Mouse (Mus musculus): ENCODE measurements around the gene Gm17617. TPM values are rescaled to one million over a fixed set of nuclear protein-coding genes. Genes with fewer than 3 reads are reported as not detected.

Gm17617 gene
- not detected in 2 replicates for polyA plus RNA-seq (2015; fragmentation: Nextera tagmentation; extraction: Ambion mirVana)

DNA sequence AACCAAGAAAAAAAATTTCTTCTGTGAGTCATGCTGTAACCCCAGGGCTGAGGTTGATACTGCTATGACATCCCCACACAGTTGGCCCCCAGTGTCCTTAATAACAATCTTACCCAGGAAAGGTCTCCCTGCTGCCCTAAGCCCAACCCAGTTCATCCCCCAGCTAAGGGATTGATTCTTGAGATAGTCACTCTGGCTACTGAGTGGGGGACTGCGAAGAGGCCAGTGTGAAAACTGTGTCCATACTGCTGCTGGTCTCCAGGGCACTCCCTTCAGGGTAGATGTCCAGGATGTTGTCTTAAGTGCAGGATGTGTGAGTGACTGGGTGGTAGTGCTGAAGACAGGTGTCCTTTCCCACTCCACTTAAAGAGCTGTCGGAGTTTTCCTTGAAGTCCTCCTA, at the start of gene Gm17617:
TSS of gene Gm17617 (minus strand) at position 101 of the 400 bp plus-strand sequence.
- Histone ChIP-seq H3K27me3 (no peaks in the 10 kb centered on the region), H3K4me1 (no peaks in the 10 kb centered on the region), H3K4me2 (no peak within 1 kb of the TSS), H3K27ac (no peak within 1 kb of the TSS), H3K9ac (no peak within 1 kb of the TSS), H3K4me3 (no peak within 1 kb of the TSS), H3K36me3 (peaks cover 52% of the 10 kb centered on the region), H3K9me3 (no peaks in the 10 kb centered on the region)
- no peak for ATAC-seq (ENCODE audit: insufficient number of reproducible peaks, insufficient read depth, low FRiP score, low TSS enrichment, low read depth)
- WGBS, result 97% methylated on average over 2 of the region's 2 CpGs

DNA sequence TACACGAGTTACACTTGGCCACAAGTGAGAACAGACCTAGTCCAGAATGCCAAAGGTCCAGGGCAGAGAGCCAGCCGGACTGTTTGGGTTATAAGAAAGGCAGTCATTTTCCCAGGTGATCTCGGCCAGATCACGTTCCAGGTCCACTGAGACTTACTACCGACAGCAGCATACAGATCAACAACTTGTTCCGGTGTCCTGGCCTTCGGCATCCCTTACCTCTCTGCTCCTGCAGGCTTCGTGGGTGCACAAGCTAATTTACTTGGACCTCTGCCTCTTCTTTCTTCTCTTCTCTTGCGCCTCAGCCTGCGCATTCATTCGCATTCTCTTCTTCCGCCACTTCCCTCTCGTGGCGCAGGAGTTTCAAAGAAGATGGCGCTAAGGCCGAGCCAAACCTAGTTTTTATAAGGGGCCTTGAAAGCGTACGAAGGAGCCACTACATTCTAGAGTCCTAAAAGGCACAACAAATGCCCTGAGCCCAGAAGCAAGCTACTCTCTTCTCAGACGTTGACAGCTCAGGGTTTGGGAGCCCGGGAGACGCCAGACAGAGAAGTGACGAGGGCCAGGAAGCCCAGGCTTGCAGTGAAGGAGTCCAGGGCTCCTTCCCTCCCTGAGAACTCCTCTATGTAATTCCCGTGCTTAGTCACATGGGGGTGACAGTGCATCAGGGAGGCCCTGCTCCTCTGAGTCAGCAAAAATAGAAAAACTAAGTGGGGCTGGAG, 49.0 kb upstream of the Gm17617 start:
- peak; percentile 71; the same call in 1 of the 2 replicates for ATAC-seq (ENCODE audit: insufficient number of reproducible peaks, insufficient read depth, low FRiP score, low TSS enrichment, low read depth)
- H3K27ac ChIP-seq, result peak overlapping the region; percentile 85
- peak overlapping the region; percentile 61 for H3K4me2 ChIP-seq
- WGBS, result 4% methylated on average over 23 of the region's 23 CpGs
- peak overlapping the region; percentile 62 for H3K9ac ChIP-seq
- no peaks in the 10 kb centered on the region for H3K9me3 ChIP-seq
- H3K36me3 ChIP-seq, result no peaks in the 10 kb centered on the region
- peak overlapping the region; percentile 35 for H3K4me3 ChIP-seq
- no peaks in the 10 kb centered on the region for H3K27me3 ChIP-seq
- no peaks in the 10 kb centered on the region; the same call in 1 of the 2 replicates for H3K4me1 ChIP-seq

DNA sequence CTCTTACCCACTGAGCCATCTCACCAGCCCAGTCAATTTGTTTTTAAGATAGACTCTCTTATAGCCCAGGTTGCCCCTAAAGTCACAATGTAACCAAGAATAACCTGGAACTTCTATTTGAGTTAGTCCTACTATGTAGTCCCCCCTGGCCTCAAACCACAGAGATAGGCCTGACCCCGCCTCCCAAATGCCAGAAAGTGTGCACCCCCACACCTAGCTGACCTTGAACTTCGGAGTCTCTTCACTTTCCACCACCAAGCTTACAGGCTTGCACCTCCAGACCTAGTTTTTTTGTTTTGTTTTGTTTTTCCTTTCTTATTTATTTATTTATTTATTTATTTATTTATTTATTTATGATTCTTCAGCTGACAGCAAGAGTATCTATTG, 48.4 kb upstream of the Gm17617 start:
- WGBS, result 69% methylated on average over 2 of the region's 2 CpGs
- Histone ChIP-seq H3K9me3 (no peaks in the 10 kb centered on the region), H3K27me3 (no peaks in the 10 kb centered on the region), H3K4me3 (peak overlapping the region; percentile 35), H3K36me3 (no peaks in the 10 kb centered on the region), H3K9ac (peak overlapping the region; percentile 62; the same call in 1 of the 2 replicates), H3K27ac (peak overlapping the region; percentile 85; the same call in 1 of the 2 replicates), H3K4me2 (peak overlapping the region; percentile 61), H3K4me1 (no peaks in the 10 kb centered on the region; the same call in 1 of the 2 replicates)
- no peak for ATAC-seq (ENCODE audit: insufficient number of reproducible peaks, insufficient read depth, low FRiP score, low TSS enrichment, low read depth)

DNA sequence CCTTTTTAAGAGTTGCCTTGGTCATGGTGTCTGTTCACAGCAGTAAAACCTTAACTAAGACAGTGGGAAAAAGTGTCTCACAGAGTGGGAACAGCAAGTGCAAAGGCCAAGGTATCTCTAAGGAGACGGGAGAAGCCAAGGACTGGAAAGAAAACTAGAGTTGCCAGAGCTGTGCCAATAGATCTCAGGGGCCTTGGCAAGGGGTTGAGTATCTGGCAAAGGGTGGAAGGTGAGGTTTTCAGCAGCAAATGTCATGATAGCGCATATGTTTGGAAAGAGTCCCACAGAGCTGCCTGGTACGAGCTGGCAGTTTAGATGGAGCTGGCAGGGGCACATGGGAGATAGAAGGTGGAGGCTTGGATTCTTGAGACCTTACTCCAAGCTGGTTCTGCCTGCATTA, 46.2 kb upstream of the Gm17617 start:
- Histone ChIP-seq H3K9ac (no peak overlapping the region), H3K4me1 (no peaks in the 10 kb centered on the region; the same call in none of the 2 replicates), H3K27ac (no peak overlapping the region), H3K27me3 (no peaks in the 10 kb centered on the region), H3K4me2 (no peak overlapping the region), H3K36me3 (no peaks in the 10 kb centered on the region), H3K4me3 (no peak overlapping the region), H3K9me3 (no peaks in the 10 kb centered on the region)
- 92% methylated on average over 3 of the region's 3 CpGs for WGBS
- no peak for ATAC-seq (ENCODE audit: insufficient number of reproducible peaks, insufficient read depth, low FRiP score, low TSS enrichment, low read depth)

DNA sequence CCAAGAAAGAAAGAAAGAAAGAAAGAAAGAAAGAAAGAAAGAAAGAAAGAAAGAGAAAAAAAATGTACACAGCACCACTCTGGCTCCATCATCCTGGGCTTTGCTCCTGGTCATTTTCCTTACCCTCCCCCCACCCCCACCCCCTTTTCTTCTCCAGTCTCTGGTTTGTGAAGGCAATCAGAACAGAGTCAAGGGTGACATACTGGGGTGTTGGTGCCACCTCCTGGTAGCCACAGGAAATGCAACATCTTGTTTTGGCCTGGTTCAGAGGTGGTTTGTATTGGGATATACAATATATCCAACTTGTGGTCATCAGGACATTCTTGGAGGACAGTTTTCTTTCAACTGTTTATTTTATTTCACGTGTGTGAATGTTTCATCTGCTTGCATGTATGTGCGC, 45.2 kb upstream of the Gm17617 start:
- H3K27ac ChIP-seq, result no peak overlapping the region
- H3K27me3 ChIP-seq, result no peaks in the 10 kb centered on the region
- 34% methylated on average over 2 of the region's 2 CpGs for WGBS
- H3K9me3 ChIP-seq, result no peaks in the 10 kb centered on the region
- no peaks in the 10 kb centered on the region; the same call in none of the 2 replicates for H3K4me1 ChIP-seq
- no peaks in the 10 kb centered on the region for H3K36me3 ChIP-seq
- no peak overlapping the region for H3K4me3 ChIP-seq
- H3K9ac ChIP-seq, result no peak overlapping the region
- no peak overlapping the region for H3K4me2 ChIP-seq
- no peak for ATAC-seq (ENCODE audit: insufficient number of reproducible peaks, insufficient read depth, low FRiP score, low TSS enrichment, low read depth)

DNA sequence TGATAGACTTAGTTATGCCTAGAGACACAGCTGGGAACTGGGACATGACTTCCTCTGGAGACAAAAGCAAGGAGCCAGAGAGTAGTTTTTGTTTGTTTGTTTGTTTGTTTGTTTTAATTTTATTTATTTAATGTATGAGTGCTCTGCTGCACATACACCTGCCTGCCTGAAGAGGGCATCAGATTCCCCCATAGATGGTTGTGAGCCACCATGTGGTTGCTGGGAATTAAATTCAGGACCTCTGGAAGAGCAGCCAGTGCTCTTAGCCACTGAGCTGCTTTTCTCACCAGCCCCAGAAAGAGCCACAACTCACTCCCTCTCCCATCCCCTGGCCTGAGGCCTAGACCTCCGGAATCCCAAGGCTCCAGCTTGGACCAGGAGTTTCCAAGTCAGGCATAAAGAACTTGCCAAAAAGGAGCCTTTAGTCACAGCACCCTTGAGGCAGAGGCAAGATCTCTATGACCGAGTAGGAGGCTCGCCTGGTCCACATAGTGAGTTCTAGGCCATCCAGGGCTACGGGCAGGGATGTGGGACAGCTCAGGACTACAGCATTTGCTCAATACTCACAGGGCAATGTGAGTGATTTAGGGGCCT, 44.7 kb upstream of the Gm17617 start:
- Histone ChIP-seq H3K4me2 (no peak overlapping the region), H3K4me3 (no peak overlapping the region), H3K27me3 (no peaks in the 10 kb centered on the region), H3K9ac (no peak overlapping the region), H3K27ac (no peak overlapping the region), H3K4me1 (no peaks in the 10 kb centered on the region; the same call in none of the 2 replicates), H3K9me3 (no peaks in the 10 kb centered on the region), H3K36me3 (no peaks in the 10 kb centered on the region)
- WGBS, result 61% methylated on average over 4 of the region's 4 CpGs
- no peak for ATAC-seq (ENCODE audit: insufficient number of reproducible peaks, insufficient read depth, low FRiP score, low TSS enrichment, low read depth)

DNA sequence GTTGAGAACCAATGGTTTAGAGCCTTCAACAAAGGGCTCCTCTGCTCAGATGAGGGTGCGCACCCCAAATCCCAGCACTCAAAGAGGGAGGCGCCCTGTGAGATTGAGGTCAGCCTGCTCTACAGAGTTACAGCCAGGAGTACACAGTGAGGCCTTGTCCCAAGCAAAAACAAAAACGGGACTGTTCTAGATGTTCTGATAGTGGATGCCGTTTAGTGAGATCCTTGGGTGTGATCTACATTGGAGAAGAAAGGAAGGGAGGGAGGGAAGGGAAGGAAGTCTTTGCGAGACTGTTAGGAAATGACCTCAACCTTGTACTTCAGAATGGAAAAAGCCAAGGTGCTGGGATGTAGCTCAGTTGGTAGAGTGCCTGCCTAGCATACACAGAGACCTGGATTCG, 42.9 kb upstream of the Gm17617 start:
- WGBS, result 87% methylated on average over 6 of the region's 6 CpGs
- no peak overlapping the region for H3K4me2 ChIP-seq
- H3K36me3 ChIP-seq, result no peaks in the 10 kb centered on the region
- H3K27me3 ChIP-seq, result no peaks in the 10 kb centered on the region
- no peak overlapping the region for H3K27ac ChIP-seq
- H3K9me3 ChIP-seq, result no peaks in the 10 kb centered on the region
- peaks cover 15% of the 10 kb centered on the region for H3K4me1 ChIP-seq
- ATAC-seq (ENCODE audit: insufficient number of reproducible peaks, insufficient read depth, low FRiP score, low TSS enrichment, low read depth), result no peak
- no peak overlapping the region for H3K4me3 ChIP-seq
- H3K9ac ChIP-seq, result no peak overlapping the region

DNA sequence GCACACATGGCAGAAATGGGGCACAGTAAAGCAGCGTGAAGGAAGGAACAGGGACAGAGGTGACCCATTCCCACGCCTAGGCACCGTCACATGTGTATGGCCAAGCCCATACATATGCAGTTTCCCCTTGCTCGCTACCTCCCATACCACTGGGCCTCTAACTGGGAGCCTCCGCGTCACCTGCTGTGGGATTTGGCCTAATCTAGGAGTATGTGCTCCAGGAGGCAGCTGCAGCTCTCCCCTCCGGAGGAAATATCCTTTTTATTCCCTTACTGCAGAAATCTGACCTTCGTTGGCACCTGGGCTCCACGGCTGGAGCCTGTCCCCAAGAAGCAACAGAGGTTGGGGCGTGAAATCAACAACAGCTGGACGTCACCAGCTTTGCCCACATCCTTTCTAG, 41.0 kb upstream of the Gm17617 start:
- Histone ChIP-seq H3K4me1 (peaks cover 20% of the 10 kb centered on the region), H3K27ac (no peak overlapping the region), H3K36me3 (no peaks in the 10 kb centered on the region), H3K4me2 (no peak overlapping the region), H3K27me3 (no peaks in the 10 kb centered on the region), H3K9ac (no peak overlapping the region), H3K9me3 (no peaks in the 10 kb centered on the region), H3K4me3 (no peak overlapping the region)
- WGBS, result 58% methylated on average over 11 of the region's 11 CpGs
- no peak for ATAC-seq (ENCODE audit: insufficient number of reproducible peaks, insufficient read depth, low FRiP score, low TSS enrichment, low read depth)

DNA sequence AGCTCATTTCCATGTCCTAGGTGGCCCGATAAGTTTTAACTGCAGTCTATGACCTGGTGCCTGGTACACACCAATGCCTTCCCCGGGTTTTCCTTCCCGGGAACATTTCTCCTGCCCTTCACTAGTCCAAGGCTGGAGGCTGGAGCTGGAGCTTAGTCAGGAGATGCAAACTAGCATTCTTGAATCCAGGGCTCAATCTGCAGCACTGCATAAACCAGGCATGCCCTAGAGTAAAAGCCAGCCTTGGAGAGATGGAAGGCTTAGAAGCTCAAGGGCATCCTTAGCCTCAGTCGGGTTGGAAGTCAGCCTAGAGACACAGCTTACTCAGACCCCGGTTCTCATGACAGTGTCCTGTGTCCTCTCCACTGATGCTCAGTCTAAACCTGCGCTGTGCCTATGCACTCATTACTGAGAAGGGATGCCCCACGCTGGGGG, 39.0 kb upstream of the Gm17617 start:
- H3K9ac ChIP-seq, result no peak overlapping the region
- no peaks in the 10 kb centered on the region for H3K36me3 ChIP-seq
- peaks cover 28% of the 10 kb centered on the region for H3K4me1 ChIP-seq
- H3K27me3 ChIP-seq, result no peaks in the 10 kb centered on the region
- no peak overlapping the region for H3K4me3 ChIP-seq
- H3K9me3 ChIP-seq, result no peaks in the 10 kb centered on the region
- ATAC-seq (ENCODE audit: insufficient number of reproducible peaks, insufficient read depth, low FRiP score, low TSS enrichment, low read depth), result no peak
- WGBS, result 41% methylated on average over 7 of the region's 7 CpGs
- peak overlapping the region; percentile 48 for H3K4me2 ChIP-seq
- H3K27ac ChIP-seq, result peak overlapping the region; percentile 44

DNA sequence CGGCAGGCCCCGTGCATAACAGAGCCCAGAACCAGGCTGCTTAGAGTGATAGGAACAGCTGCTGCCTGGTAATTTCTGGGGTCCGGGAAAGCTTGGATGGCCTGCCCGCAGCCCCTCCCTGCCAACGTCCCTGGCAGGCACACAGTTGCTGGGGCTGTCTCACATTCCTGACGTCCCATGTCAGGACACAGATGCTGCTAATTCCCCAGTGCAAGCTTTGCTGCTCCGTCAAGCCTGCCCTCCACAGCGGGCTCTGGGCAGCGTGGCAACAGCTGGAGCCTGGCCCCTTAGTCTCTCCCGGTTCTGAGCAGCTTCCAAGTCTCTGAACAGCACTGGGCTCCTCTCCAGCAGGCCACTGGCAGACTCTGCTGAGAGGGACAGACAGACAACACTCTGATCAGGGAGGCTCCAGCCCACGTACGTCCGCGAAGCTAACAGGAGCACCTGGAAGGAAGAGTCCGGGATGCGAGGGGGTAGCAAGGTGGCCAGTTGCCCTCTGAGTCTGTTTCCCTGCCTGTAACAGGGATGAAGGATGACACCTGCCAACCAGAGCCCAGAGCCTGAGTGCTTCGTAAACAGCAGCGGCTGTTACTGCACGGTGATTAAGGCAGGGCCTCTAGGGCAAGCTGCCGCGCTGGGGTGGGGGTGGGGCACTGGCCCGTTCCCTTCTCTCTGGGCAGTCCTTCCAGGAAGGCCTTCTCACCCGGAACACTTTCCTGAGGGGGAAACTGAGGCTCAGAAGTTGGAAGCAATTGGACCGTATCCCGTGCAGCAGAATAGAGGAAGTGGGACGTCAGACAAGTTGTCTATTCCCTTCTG, 38.4 kb upstream of the Gm17617 start:
- Histone ChIP-seq H3K27me3 (no peaks in the 10 kb centered on the region), H3K9ac (peak overlapping the region; percentile 49), H3K4me1 (peaks cover 28% of the 10 kb centered on the region), H3K27ac (peak overlapping the region; percentile 44), H3K9me3 (no peaks in the 10 kb centered on the region), H3K4me2 (peak overlapping the region; percentile 48), H3K4me3 (peak overlapping the region; percentile 1; the same call in 1 of the 2 replicates), H3K36me3 (no peaks in the 10 kb centered on the region)
- 9% methylated on average over 26 of the region's 26 CpGs for WGBS
- no peak for ATAC-seq (ENCODE audit: insufficient number of reproducible peaks, insufficient read depth, low FRiP score, low TSS enrichment, low read depth)

DNA sequence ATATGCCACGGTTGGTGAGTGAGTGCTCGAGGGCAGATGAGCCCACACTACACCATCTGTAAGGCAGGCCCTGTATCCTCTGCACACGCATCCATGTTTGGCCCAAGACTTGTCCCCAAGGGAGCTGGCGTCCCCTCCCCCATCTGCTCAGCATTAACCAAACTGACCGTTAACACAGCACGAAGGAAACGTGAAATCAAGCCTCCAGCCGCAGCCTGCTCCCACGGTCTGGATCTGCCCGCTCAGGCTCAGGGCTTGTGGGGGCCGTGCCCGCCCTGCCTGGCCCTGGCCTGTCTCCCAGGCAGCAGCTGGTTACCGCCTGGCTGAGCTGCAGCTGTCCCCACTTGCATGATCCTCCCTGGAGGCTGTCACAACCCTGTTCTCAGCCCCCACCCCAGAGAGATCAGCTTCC, 35.6 kb upstream of the Gm17617 start:
- Histone ChIP-seq H3K36me3 (no peaks in the 10 kb centered on the region), H3K9me3 (no peaks in the 10 kb centered on the region), H3K27me3 (no peaks in the 10 kb centered on the region), H3K27ac (peak overlapping the region; percentile 5; the same call in 1 of the 2 replicates), H3K4me3 (no peak overlapping the region), H3K4me2 (no peak overlapping the region), H3K9ac (peak overlapping the region; percentile 32; the same call in 1 of the 2 replicates), H3K4me1 (peaks cover 28% of the 10 kb centered on the region)
- ATAC-seq (ENCODE audit: insufficient number of reproducible peaks, insufficient read depth, low FRiP score, low TSS enrichment, low read depth), result peak; percentile 48; the same call in 1 of the 2 replicates
- 38% methylated on average over 13 of the region's 13 CpGs for WGBS
